Mouse (Mus musculus) brain, embryonic 14.5 days (tissue): Measurements from ENCODE around the gene 9230102O04Rik. TPM values are rescaled to one million over a fixed set of nuclear protein-coding genes. Genes with fewer than 3 reads are reported as not detected.

ENCODE experiments used
- DNase-seq: peaks from one replicate; pipeline ENCODE4 v3.0.0-alpha.2; 2011; ENCODE audit warnings: low read depth
- CTCF ChIP-seq: fragments of 200-500 bp; IDR thresholded peaks from 2 replicates; pipeline ENCODE4 v1.5.1; 2012; ENCODE audit warnings: inconsistent platforms, mild to moderate bottlenecking, moderate library complexity, borderline replicate concordance; ENCODE audit not compliant: insufficient read depth, insufficient read length; ENCODE audit errors: extremely low read depth
- POLR2A ChIP-seq: fragments of 200-500 bp; IDR thresholded peaks from 2 replicates; pipeline ENCODE4 v1.6.1; 2012; ENCODE audit warnings: mild to moderate bottlenecking, inconsistent platforms, borderline replicate concordance; ENCODE audit not compliant: poor library complexity, insufficient read depth, insufficient read length, severe bottlenecking; ENCODE audit errors: extremely low read depth
- polyA plus RNA-seq: library from polyadenylated mRNA; depleted of rRNA; stranded (reverse); fragments of >200 nt; gene quantifications from 2 replicates; pipeline ENCODE4 v1.2.3, GENCODE M21; 2012; rRNA removed

9230102O04Rik gene
- polyA plus RNA-seq, 1 experiment = 1.3 TPM

DNA sequence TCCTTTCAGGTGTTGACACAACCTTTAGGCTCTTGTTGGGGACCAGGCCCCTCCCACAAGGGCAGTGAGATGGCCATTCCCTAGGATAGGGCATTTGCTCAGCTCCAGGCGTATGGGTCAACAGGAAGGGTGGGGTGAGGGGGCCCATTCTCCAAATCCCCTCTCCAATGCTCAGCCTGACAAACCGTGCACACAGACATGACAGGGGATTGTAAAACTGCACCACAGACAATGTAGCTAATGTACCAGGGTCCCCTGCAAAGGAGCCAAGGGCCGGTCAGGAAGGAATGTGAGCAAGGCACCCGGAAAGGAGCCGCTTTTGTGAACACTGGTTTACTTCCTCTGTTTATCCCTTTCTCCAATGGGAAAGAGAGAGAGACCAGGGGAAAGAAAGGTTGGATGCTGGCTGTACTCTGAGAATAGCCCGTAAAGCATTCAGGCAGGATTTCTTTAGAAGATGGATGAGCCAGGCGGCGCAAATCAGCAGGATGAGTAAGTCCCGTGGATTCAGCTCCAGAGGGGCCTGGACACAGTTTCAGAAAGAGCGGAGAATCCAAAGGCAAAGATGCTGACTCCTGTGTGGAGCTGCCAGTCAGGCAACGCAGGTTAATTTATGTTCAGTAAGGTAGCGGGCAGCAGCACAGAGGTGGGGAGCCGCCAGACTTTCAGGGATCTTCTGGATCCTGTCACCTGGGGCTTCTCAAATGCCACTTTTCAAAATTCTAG, 36.3 kb downstream of the 9230102O04Rik start:
- no peak for TF ChIP-seq CTCF
- TF ChIP-seq POLR2A = no peak
- DNase-seq = peak; percentile 19

DNA sequence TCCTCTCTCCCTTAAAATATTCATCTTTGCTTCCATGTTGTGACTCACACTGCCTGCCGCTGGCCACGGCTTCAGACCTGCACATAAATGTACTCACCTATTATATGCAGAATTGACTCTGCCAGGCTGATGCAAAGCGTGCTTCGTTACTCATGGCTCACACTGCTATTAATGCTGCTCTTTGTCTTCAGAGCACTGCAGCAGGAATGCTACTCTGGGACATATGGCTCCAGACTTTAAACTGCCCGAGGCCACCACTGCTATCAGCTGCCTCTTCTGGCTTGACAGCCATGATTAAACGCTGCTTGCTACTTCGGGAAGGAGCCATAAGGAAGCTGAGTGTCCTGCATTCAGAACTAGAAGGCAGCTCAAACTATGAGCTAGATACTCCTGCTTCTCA, 54.1 kb downstream of the 9230102O04Rik start:
- DNase-seq = peak; percentile 56
- TF ChIP-seq POLR2A (no peak), CTCF (no peak)

DNA sequence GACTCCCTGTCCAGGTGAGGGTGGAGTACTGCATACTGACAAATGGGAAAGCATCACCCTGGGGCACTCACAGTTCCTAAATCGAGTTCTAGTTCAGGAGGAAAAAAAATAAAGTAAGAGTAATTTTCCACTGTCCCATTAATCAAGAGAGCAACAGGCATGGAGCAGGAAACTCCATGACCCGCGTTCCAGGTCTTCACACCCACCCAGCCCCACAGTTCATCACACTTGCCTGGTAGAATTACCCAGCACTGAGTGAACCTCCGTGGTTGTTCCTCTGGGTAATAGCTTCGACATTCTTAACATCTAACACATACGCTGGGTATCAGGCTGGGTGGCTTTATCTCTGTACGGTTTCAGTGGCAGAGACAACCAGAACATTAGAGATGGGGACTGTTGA, 55.6 kb downstream of the 9230102O04Rik start:
- no peak for DNase-seq
- TF ChIP-seq POLR2A (no peak), CTCF (no peak)

Other genes starting within 250 kb of the 9230102O04Rik start
- 1.6 and 2.6 TPM in 2 replicates for gene 4930412O13Rik, start 8.3 kb downstream of the 9230102O04Rik start, polyA plus RNA-seq
- gene Gata3, start 494 bp upstream of the 9230102O04Rik start, polyA plus RNA-seq = 12.4 and 29.4 TPM in 2 replicates
- gene Taf3, start 159.1 kb upstream of the 9230102O04Rik start, polyA plus RNA-seq = 8.0 and 12.3 TPM in 2 replicates
- gene Atp5c1, start 191.0 kb upstream of the 9230102O04Rik start, polyA plus RNA-seq = 334 and 357 TPM in 2 replicates
- gene Kin, start 191.1 kb upstream of the 9230102O04Rik start, polyA plus RNA-seq = 15.9 and 17.8 TPM in 2 replicates
- 1.0 and 1.6 TPM in 2 replicates for gene Itih2, start 241.9 kb upstream of the 9230102O04Rik start, polyA plus RNA-seq